Mouse (Mus musculus) inflammation-experienced regulatory T-cells, adult 6 months (primary cell): Measurements from ENCODE around the gene Slc6a6. TPM values are rescaled to one million over a fixed set of nuclear protein-coding genes. Genes with fewer than 3 reads are reported as not detected.

Experiments used
- ATAC-seq: one replicate; pipeline ENCODE4 v1.8.0; 2017
- polyA plus RNA-seq, 3 experiments: library from polyadenylated mRNA; unstranded; fragments of 100-300 nt; shearing (Covaris generic); gene quantifications; one replicate each; pipeline ENCODE4 v1.2.1; 2017

Gene Slc6a6
- polyA plus RNA-seq, 3 experiments from 2014 or later, result 33.6 to 47.0 (median 35.3) TPM

- no peak for ATAC-seq
Measured at GRCm38 (mm10) chr6:91728939-91729619, 45.2 kb downstream of the Slc6a6 start.

GRCm38 (mm10) chr6:91729677-91730127 is 45.8 kb downstream of the Slc6a6 start:
- ATAC-seq, result no peak

- ATAC-seq, result no peak
Measured at GRCm38 (mm10) chr6:91732138-91732537, 48.3 kb downstream of the Slc6a6 start.

GRCm38 (mm10) chr6:91736471-91736870 is 52.6 kb downstream of the Slc6a6 start:
- no peak for ATAC-seq

GRCm38 (mm10) chr6:91737451-91737850 is 53.6 kb downstream of the Slc6a6 start:
- ATAC-seq, result no peak

- ATAC-seq, result no peak
Measured at GRCm38 (mm10) chr6:91738058-91738457, 54.2 kb downstream of the Slc6a6 start.

GRCm38 (mm10) chr6:91741046-91741445 is 57.2 kb downstream of the Slc6a6 start:
- ATAC-seq, result peak; percentile 54

GRCm38 (mm10) chr6:91742466-91742865 is 58.6 kb downstream of the Slc6a6 start:
- ATAC-seq, result no peak

- ATAC-seq, result no peak
Measured at GRCm38 (mm10) chr6:91742995-91743394, 59.1 kb downstream of the Slc6a6 start.

GRCm38 (mm10) chr6:91743886-91744285 is 60.0 kb downstream of the Slc6a6 start:
- no peak for ATAC-seq

- ATAC-seq, result no peak
Measured at GRCm38 (mm10) chr6:91745246-91745645, 61.4 kb downstream of the Slc6a6 start.

GRCm38 (mm10) chr6:91745947-91746582 is 62.2 kb downstream of the Slc6a6 start:
- ATAC-seq, result no peak

GRCm38 (mm10) chr6:91746776-91747175 is 62.9 kb downstream of the Slc6a6 start:
- ATAC-seq, result no peak

GRCm38 (mm10) chr6:91750976-91751375 is 67.1 kb downstream of the Slc6a6 start:
- no peak for ATAC-seq

- no peak for ATAC-seq
Measured at GRCm38 (mm10) chr6:91752884-91753283, 69.0 kb downstream of the Slc6a6 start.

- ATAC-seq, result no peak
Measured at GRCm38 (mm10) chr6:91754098-91754497, 70.2 kb downstream of the Slc6a6 start.

- no peak for ATAC-seq
Measured at GRCm38 (mm10) chr6:91754845-91755244, 71.0 kb downstream of the Slc6a6 start.

- ATAC-seq, result no peak
Measured at GRCm38 (mm10) chr6:91762051-91762742, 78.3 kb downstream of the Slc6a6 start.

- no peak for ATAC-seq
Measured at GRCm38 (mm10) chr6:91767550-91767949, 83.7 kb downstream of the Slc6a6 start.

- ATAC-seq, result no peak
Measured at GRCm38 (mm10) chr6:91773951-91774350, 90.1 kb downstream of the Slc6a6 start.

- ATAC-seq, result no peak
Measured at GRCm38 (mm10) chr6:91776543-91776942, 92.7 kb downstream of the Slc6a6 start.

GRCm38 (mm10) chr6:91779206-91779605 is 95.4 kb downstream of the Slc6a6 start:
- no peak for ATAC-seq

- no peak for ATAC-seq
Measured at GRCm38 (mm10) chr6:91785018-91785417, 101.2 kb downstream of the Slc6a6 start.
